Mouse (Mus musculus) liver, adult 2 months (tissue): ENCODE measurements around the gene Mbnl1.

ENCODE experiments used
- CTCF ChIP-seq: fragments of 200-500 bp; IDR thresholded peaks from 2 replicates; pipeline ENCODE4 v1.5.1; 2011; ENCODE audit warnings: low read depth, low read length, control low read depth
- POLR2A ChIP-seq: fragments of 200-500 bp; IDR thresholded peaks from 2 replicates; pipeline ENCODE4 v1.6.1; 2011; ENCODE audit warnings: low read length, control low read depth; ENCODE audit not compliant: insufficient read depth; ENCODE audit errors: extremely low read depth

GRCm38 (mm10) chr3:60582154-60582553, 109.5 kb downstream of the Mbnl1 start:
- TF ChIP-seq CTCF, result no peak
- TF ChIP-seq POLR2A, result no peak
